ENCODE assay signal across 13 mouse cellular contexts in genomic region chr15:31634582-31634981, GRCm38 (mm10). TPM values are rescaled to one million over a fixed set of nuclear protein-coding genes. Genes with fewer than 3 reads are reported as not detected.
DNase-seq lines count a peak whose midpoint lies in the region; ATAC-seq and TF ChIP-seq lines count a peak whose summit lies in the region.
"Had no signal": no experiment of that assay in that cellular context is flagged by ENCODE, and none has a peak within 500 bp of the region (broad histone marks: within the 10 kb centered on the region; RNA-seq: fewer than 3 reads in every experiment).

No protein-coding gene starts in this region.

- H3K4me1 ChIP-seq in midbrain, postnatal 0 days (ENCODE audit: insufficient read depth, low read length), result no peaks in the 10 kb centered on the region
- H3K4me1 ChIP-seq in midbrain, embryonic 11.5 days (ENCODE audit: control insufficient read depth, insufficient read depth, low read length), result no peaks in the 10 kb centered on the region
- 0 out of 2 replicates have a peak, but pooled peaks cover 3% of the 10 kb centered on the region for H3K4me1 ChIP-seq in intestine, embryonic 16.5 days (ENCODE audit: control insufficient read depth, insufficient read depth, low read length)
- H3K4me1 ChIP-seq in kidney, embryonic 14.5 days (ENCODE audit: control insufficient read depth, insufficient read depth, low read length), result 0 out of 2 replicates have a peak, but pooled peaks cover 4% of the 10 kb centered on the region
- H3K4me1 ChIP-seq: limb, embryonic 13.5 days; stomach, embryonic 15.5 days had no signal

- WGBS in midbrain, postnatal 0 days, result 87% methylated on average over 6 of the region's 6 CpGs
- WGBS in midbrain, embryonic 11.5 days, result 89% methylated on average over 6 of the region's 6 CpGs
- WGBS in intestine, embryonic 16.5 days, result 72% methylated on average over 6 of the region's 6 CpGs
- WGBS in kidney, embryonic 14.5 days, result 90% methylated on average over 6 of the region's 6 CpGs

- TF ChIP-seq CTCF in midbrain, postnatal 0 days (IDR thresholded peaks at IDR 0.05), result no peak

- intact Hi-C loops in left cerebral cortex, postnatal 25 days (cut with DNase I), result no loop called here

- H3K9me3 ChIP-seq in midbrain, postnatal 0 days (ENCODE audit: low read length), result no peaks in the 10 kb centered on the region
- H3K9me3 ChIP-seq in midbrain, embryonic 11.5 days (ENCODE audit: control insufficient read depth, low read length), result no peaks in the 10 kb centered on the region
- H3K9me3 ChIP-seq in intestine, embryonic 16.5 days (ENCODE audit: control insufficient read depth, low read length), result no peaks in the 10 kb centered on the region
- peaks cover 4% of the 10 kb centered on the region for H3K9me3 ChIP-seq in kidney, embryonic 14.5 days (ENCODE audit: control insufficient read depth, low read length)
- H3K9me3 ChIP-seq: stomach, embryonic 15.5 days had no signal

- H3K27ac ChIP-seq in midbrain, postnatal 0 days (ENCODE audit: low read depth, low read length), result no peak overlapping the region
- no peak overlapping the region for H3K27ac ChIP-seq in midbrain, embryonic 11.5 days (ENCODE audit: low read depth, low read length)
- no peak overlapping the region for H3K27ac ChIP-seq in intestine, embryonic 16.5 days (ENCODE audit: low read length)
- H3K27ac ChIP-seq in kidney, embryonic 14.5 days (ENCODE audit: low read depth, low read length), result no peak overlapping the region
- H3K27ac ChIP-seq: gastrocnemius, adult 2 months; hindbrain, embryonic 10.5 days; limb, embryonic 13.5 days; stomach, embryonic 15.5 days had no signal

- no peak overlapping the region for H3K9ac ChIP-seq in midbrain, postnatal 0 days (replicated peaks; ENCODE audit: low read length, poor library complexity, severe bottlenecking)
- no peak overlapping the region for H3K9ac ChIP-seq in midbrain, embryonic 11.5 days (ENCODE audit: low read length)
- H3K9ac ChIP-seq in intestine, embryonic 16.5 days (ENCODE audit: low read depth, low read length), result no peak overlapping the region
- no peak overlapping the region for H3K9ac ChIP-seq in kidney, embryonic 14.5 days (ENCODE audit: low read depth, low read length)
- H3K9ac ChIP-seq: limb, embryonic 13.5 days; stomach, embryonic 15.5 days had no signal

- H3K36me3 ChIP-seq in midbrain, postnatal 0 days (ENCODE audit: insufficient read depth, low read length), result no peaks in the 10 kb centered on the region
- no peaks in the 10 kb centered on the region for H3K36me3 ChIP-seq in midbrain, embryonic 11.5 days (ENCODE audit: control insufficient read depth, insufficient read depth, low read length)
- H3K36me3 ChIP-seq in intestine, embryonic 16.5 days (ENCODE audit: control insufficient read depth, insufficient read depth, low read length), result no peaks in the 10 kb centered on the region
- no peaks in the 10 kb centered on the region for H3K36me3 ChIP-seq in kidney, embryonic 14.5 days (ENCODE audit: control insufficient read depth, insufficient read depth, low read length)
- H3K36me3 ChIP-seq: hindbrain, embryonic 10.5 days; limb, embryonic 13.5 days; stomach, embryonic 15.5 days had no signal

- no peak overlapping the region for H3K4me3 ChIP-seq in midbrain, postnatal 0 days (ENCODE audit: low read depth, low read length)
- H3K4me3 ChIP-seq in midbrain, embryonic 11.5 days (ENCODE audit: low read depth, low read length), result no peak overlapping the region
- no peak overlapping the region for H3K4me3 ChIP-seq in intestine, embryonic 16.5 days (ENCODE audit: low read length)
- H3K4me3 ChIP-seq in kidney, embryonic 14.5 days (ENCODE audit: low read length), result no peak overlapping the region
- H3K4me3 ChIP-seq: gastrocnemius, adult 2 months; hindbrain, embryonic 10.5 days; limb, embryonic 13.5 days; stomach, embryonic 15.5 days had no signal

- DNase-seq in midbrain, postnatal 0 days (ENCODE audit: low spot score), result peak; percentile 68
- DNase-seq in midbrain, embryonic 11.5 days (ENCODE audit: low spot score, missing footprints), result no peak
- peak; percentile 90 to 91 for DNase-seq in layer of hippocampus, adult 8-10 months (ENCODE audit: low spot score in 2 of 2)
- DNase-seq in left cerebral cortex, postnatal 25 days (ENCODE audit: low spot score in 2 of 2), result peak; percentile 38 to 76
- DNase-seq in embryo, embryonic 10 days (ENCODE audit: low spot score), result no peak
- DNase-seq: gastrocnemius, adult 2 months; kidney, adult 9 months had no signal

- no peak overlapping the region for H3K4me2 ChIP-seq in midbrain, postnatal 0 days (ENCODE audit: low read depth, low read length, poor library complexity, severe bottlenecking)
- H3K4me2 ChIP-seq in midbrain, embryonic 11.5 days, result no peak overlapping the region
- H3K4me2 ChIP-seq in intestine, embryonic 16.5 days (ENCODE audit: low read depth, low read length), result no peak overlapping the region
- H3K4me2 ChIP-seq in kidney, embryonic 14.5 days (replicated peaks; ENCODE audit: low read depth, low read length), result no peak overlapping the region
- H3K4me2 ChIP-seq: heart, embryonic 11.5 days; limb, embryonic 13.5 days; stomach, embryonic 15.5 days had no signal

- H3K27me3 ChIP-seq in midbrain, postnatal 0 days (ENCODE audit: insufficient read depth, low read length), result no peaks in the 10 kb centered on the region
- H3K27me3 ChIP-seq in midbrain, embryonic 11.5 days (ENCODE audit: control insufficient read depth, insufficient read depth, low read length), result no peaks in the 10 kb centered on the region
- H3K27me3 ChIP-seq in intestine, embryonic 16.5 days (replicated peaks; ENCODE audit: control insufficient read depth, insufficient read depth, low read length), result no peaks in the 10 kb centered on the region
- H3K27me3 ChIP-seq in kidney, embryonic 14.5 days (ENCODE audit: control insufficient read depth, insufficient read depth, low read length), result no peaks in the 10 kb centered on the region
- H3K27me3 ChIP-seq: limb, embryonic 13.5 days; stomach, embryonic 15.5 days had no signal

- no peak for ATAC-seq in midbrain, postnatal 0 days (ENCODE audit: low FRiP score)
- ATAC-seq in midbrain, embryonic 11.5 days (ENCODE audit: low FRiP score), result no peak
- ATAC-seq in intestine, embryonic 16.5 days, result no peak
- no peak for ATAC-seq in kidney, embryonic 14.5 days (ENCODE audit: low FRiP score, low TSS enrichment)

RNA-seq across cellular contexts. Expression of gene Fam173b, which starts 32.9 kb away (rescaled TPM):
- total RNA-seq in midbrain, postnatal 0 days (2014; rRNA removed), result 10.5 and 10.6 TPM in 2 replicates
- polyA plus RNA-seq in midbrain, postnatal 0 days (2015; fragmentation: Nextera tagmentation; extraction: Ambion mirVana), result 6.7 and 8.0 TPM in 2 replicates
- polyA plus RNA-seq in midbrain, embryonic 11.5 days (2014; fragmentation: Nextera tagmentation; extraction: Ambion mirVana), result 14.0 and 14.6 TPM in 2 replicates
- 10 to 100 TPM; 11.4 to 16.8 (median 11.5) TPM for total RNA-seq in layer of hippocampus, adult 8-10 months (2022)
- total RNA-seq in left cerebral cortex, postnatal 25 days (2021), result 10 to 100 TPM; 11.4 to 11.8 TPM
- polyA plus RNA-seq in intestine, embryonic 16.5 days (2015; fragmentation: Nextera tagmentation; extraction: Ambion mirVana), result 15.7 and 15.8 TPM in 2 replicates
- 12.3 and 13.1 TPM in 2 replicates for polyA plus RNA-seq in kidney, embryonic 14.5 days (2014; fragmentation: Nextera tagmentation; extraction: Ambion mirVana)

RNA-seq across cellular contexts. Expression of gene Cct5, which starts 33.0 kb away (rescaled TPM):
- 336 and 346 TPM in 2 replicates for total RNA-seq in midbrain, postnatal 0 days (2014; rRNA removed)
- polyA plus RNA-seq in midbrain, postnatal 0 days (2015; fragmentation: Nextera tagmentation; extraction: Ambion mirVana), result 435 and 440 TPM in 2 replicates
- 728 and 743 TPM in 2 replicates for polyA plus RNA-seq in midbrain, embryonic 11.5 days (2014; fragmentation: Nextera tagmentation; extraction: Ambion mirVana)
- total RNA-seq in layer of hippocampus, adult 8-10 months (2022), result 100 to 1,000 TPM; 206 to 227 (median 219) TPM
- 100 to 1,000 TPM; 183 to 197 TPM for total RNA-seq in left cerebral cortex, postnatal 25 days (2021)
- polyA plus RNA-seq in intestine, embryonic 16.5 days (2015; fragmentation: Nextera tagmentation; extraction: Ambion mirVana), result 415 and 467 TPM in 2 replicates
- polyA plus RNA-seq in kidney, embryonic 14.5 days (2014; fragmentation: Nextera tagmentation; extraction: Ambion mirVana), result 639 and 654 TPM in 2 replicates

Comparison
In these comparisons a context has a peak if more than half of its experiments do, and no peak if none do; other contexts are left out.
1. DNase-seq: peak in midbrain, postnatal 0 days (single experiment), layer of hippocampus, adult 8-10 months (2 of 2) and left cerebral cortex, postnatal 25 days (2 of 2); none in midbrain, embryonic 11.5 days (single experiment) and embryo, embryonic 10 days (single experiment).